Mouse (Mus musculus) spleen, adult 2 months (tissue): Measurements from ENCODE around the gene Elmo3.

ENCODE experiments used
- CTCF ChIP-seq: fragments of 200-500 bp; IDR thresholded peaks from 2 replicates; pipeline ENCODE4 v1.5.1; 2011; ENCODE audit warnings: mild to moderate bottlenecking, inconsistent platforms; ENCODE audit not compliant: insufficient read depth, insufficient read length, insufficient replicate concordance; ENCODE audit errors: extremely low read depth
- POLR2A ChIP-seq: fragments of 200-500 bp; IDR thresholded peaks from 2 replicates; pipeline ENCODE4 v1.6.1; 2011; ENCODE audit warnings: low read depth, low read length, inconsistent platforms

- TF ChIP-seq CTCF (no peak), POLR2A (no peak)
These were observed 21.6 kb downstream of the Elmo3 start for GRCm38 (mm10) chr8:105326968-105327367.
